Mouse (Mus musculus) splenic B cell, adult 2 months (primary cell): ENCODE data around the gene Ciao2a.

Experiments
- DNase-seq: peaks from one replicate; pipeline ENCODE4 v3.0.0-alpha.2; 2011; ENCODE audit warnings: low read depth, low spot score
- H3K27me3 ChIP-seq: 2 replicates; pipeline ENCODE4 v1.6.1; 2012; ENCODE audit warnings: mild to moderate bottlenecking, low read length, moderate library complexity, mixed read lengths; ENCODE audit not compliant: control insufficient read depth, poor library complexity, insufficient read depth, severe bottlenecking
- H3K36me3 ChIP-seq: 2 replicates; pipeline ENCODE4 v1.6.1; 2012; ENCODE audit warnings: mild to moderate bottlenecking, low read length, moderate library complexity, mixed read lengths; ENCODE audit not compliant: control insufficient read depth, poor library complexity, insufficient read depth, severe bottlenecking

Gene Ciao2a

DNA sequence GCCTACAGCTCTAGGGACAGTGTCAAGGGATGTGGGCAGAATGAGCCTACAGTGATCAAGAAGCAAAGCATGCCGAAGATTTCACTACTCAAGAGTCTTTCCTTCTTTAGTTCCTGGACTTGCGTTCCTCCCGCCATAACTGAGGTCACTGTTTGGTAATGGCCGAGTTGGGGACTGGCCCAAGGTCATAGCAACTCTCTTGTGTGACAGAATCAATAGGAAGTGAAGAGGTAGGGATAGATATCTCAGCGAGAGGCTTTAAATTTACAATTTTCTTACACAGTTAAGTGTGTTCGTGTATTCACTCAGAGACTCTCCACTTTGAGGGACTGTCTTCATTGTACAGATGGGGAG lies 759 bp downstream of the Ciao2a start:
- Histone ChIP-seq H3K27me3 (no peaks in the 10 kb centered on the region), H3K36me3 (0 out of 2 replicates have a peak, but pooled peaks cover 2% of the 10 kb centered on the region)
- DNase-seq, result no peak

DNA sequence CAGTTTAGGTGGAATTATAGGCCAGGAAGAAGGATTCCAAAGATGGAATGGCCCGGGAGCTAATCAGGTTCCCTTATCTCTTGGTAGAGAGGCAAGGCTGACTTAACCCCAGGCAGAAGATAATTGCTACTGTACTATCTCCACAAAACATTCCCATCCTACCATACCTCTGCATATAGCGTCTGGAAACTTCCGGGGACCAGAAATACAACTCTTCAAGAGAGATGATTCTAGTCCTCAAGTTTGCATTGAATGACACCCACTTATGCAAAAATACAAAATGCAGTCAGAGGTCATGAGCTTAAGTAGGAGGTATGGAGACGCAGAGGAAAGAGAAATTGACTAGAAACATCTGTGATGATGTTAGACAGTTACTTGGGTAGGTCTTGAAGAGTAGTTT lies 1.5 kb downstream of the Ciao2a start:
- Histone ChIP-seq H3K36me3 (peaks cover 5% of the 10 kb centered on the region; the same call in 1 of the 2 replicates), H3K27me3 (no peaks in the 10 kb centered on the region)
- no peak for DNase-seq

DNA sequence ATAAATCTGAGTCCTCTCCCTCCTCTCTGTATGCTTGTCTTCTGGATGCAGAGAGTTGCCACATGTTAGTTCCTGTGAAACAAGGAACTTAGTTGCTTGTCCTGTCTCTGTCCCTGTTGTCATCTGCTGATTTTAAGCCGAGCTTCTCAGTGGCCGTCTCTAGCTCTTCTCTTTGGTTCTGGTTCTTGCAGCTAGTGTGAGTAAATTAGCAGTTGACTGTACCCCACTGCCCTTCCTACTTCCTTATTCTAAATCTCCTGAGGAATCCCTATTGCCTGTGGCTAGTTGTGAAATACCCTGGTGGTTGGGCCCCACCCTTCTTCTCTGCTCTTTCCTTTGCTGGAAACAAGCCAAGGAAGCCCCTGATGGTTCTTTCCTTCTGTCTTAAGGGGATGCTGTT lies 5.1 kb downstream of the Ciao2a start:
- peak; percentile 10 for DNase-seq
- Histone ChIP-seq H3K36me3 (peaks cover 6% of the 10 kb centered on the region; the same call in 1 of the 2 replicates), H3K27me3 (no peaks in the 10 kb centered on the region; the same call in 1 of the 2 replicates)

DNA sequence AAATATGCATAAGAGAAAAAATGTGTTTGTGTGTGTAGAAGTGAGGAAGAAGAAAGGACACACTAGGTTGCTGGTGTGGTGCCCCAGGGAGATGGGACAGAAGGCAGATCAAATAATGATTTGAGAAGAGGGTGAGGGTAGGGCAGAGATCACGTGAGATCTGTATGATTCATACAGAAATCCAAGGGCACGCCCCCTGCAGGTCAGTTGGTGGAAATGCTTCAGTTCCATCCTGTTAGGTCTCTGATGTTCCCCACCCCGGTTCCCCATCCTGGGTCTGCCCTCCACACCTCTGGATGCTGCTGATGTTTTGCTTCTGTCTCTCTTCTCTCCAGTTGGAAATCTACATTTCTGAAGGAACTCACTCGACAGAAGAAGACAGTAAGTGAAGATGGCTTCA lies 9.6 kb downstream of the Ciao2a start:
- peak; percentile 58 for DNase-seq
- peaks cover 15% of the 10 kb centered on the region; the same call in 1 of the 2 replicates for H3K36me3 ChIP-seq
- no peaks in the 10 kb centered on the region; the same call in 1 of the 2 replicates for H3K27me3 ChIP-seq

DNA sequence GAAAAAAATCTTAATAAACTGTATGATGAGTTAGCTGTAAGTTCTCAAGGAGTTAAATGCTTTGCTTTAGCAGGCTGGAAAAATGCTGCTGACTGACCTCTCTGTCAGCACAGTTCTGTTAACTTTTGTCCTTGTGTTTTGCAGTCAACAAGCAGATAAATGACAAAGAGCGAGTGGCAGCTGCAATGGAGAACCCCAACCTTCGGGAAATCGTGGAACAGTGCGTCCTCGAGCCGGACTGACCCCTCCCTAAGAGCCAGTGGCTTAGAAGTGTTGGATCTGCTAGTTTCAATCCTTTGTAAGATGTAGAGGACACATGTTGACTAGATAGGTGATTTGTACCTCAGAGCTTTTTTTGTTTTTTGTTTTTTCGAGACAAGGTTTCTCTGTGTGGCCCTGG lies 11.8 kb downstream of the Ciao2a start:
- H3K36me3 ChIP-seq, result peaks cover 12% of the 10 kb centered on the region; the same call in 1 of the 2 replicates
- no peak for DNase-seq
- no peaks in the 10 kb centered on the region for H3K27me3 ChIP-seq

DNA sequence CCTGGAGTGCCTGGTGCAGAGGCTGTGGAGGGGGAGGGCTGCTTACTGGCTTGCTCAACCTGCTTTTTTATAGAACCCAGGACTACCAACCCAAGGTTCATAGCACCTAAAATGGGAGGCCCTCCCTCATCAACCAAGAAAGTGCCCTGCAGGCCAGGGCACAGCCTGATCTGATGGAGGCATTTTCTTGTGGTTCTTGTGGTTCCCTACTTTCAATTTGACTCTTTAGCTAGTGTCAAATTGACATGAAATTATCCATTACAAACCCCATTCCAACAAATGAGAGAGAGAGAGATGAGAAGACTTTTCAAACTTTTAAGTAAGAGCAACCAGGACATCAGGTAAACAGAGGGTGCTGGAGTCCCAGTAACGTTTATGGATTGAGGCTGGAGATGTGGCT lies 15.9 kb downstream of the Ciao2a start:
- DNase-seq, result no peak
- peaks cover 11% of the 10 kb centered on the region; the same call in 1 of the 2 replicates for H3K36me3 ChIP-seq
- H3K27me3 ChIP-seq, result no peaks in the 10 kb centered on the region

DNA sequence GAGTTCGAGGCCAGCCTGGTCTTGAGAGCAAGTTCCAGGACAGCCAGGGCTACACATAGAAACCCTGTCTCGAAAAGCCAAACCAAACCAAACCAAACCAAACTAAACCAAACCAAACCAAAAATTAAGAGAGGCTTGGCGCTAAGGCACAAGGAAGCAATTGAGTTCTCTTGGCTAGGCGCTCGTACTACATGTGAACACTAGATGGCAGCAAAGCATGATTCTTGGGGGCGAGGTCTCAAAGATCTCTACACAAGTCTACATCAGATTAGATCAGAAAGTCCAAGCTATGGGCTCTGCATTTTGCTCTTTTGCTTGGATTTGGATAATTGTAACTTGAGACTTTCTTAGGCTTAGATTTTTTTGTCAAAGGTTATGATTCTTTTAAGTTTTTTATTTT lies 17.8 kb downstream of the Ciao2a start:
- peak; percentile 86 for DNase-seq
- Histone ChIP-seq H3K27me3 (no peaks in the 10 kb centered on the region), H3K36me3 (peaks cover 2% of the 10 kb centered on the region; the same call in 1 of the 2 replicates)

DNA sequence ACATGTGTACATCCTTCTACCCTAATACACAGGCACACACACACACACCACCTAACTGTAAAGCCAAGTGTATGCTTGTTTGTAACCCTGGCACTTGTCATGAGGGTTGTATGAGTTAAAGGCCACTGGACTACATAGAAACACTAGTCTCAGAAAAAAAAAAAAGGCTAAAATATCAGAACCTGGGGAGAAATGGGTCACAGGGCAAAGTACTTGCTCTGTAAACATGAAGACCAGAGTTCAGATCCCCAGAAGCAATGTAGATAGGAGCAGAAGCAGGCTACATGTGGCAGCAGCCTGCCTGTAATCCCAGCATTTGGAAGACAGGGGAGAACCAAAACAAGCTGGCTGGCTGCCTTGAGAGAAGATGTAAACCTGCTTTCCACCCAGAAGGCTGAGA lies 19.7 kb downstream of the Ciao2a start:
- no peaks in the 10 kb centered on the region for H3K27me3 ChIP-seq
- no peak for DNase-seq
- H3K36me3 ChIP-seq, result no peaks in the 10 kb centered on the region

DNA sequence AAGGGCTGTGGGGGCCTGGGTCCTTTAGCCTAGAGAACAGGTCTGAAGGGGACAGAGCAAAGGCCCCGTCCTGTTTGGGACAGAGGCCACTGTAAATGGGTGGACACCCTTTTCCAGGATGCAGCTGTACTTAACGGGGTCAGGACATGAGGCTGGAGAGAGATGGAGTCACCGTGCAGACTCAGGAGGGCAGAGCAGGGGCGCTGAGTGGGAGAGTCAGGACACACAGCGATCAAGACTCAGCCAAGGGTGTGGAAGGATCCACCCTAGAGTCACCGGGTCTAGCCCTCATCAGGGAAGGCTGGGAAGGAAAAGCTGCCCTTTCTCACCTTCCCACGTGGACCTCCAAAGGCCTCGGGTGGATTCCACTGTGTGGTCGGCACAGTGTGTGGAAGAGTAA lies 25.6 kb downstream of the Ciao2a start:
- Histone ChIP-seq H3K36me3 (no peaks in the 10 kb centered on the region), H3K27me3 (no peaks in the 10 kb centered on the region)
- DNase-seq, result no peak

DNA sequence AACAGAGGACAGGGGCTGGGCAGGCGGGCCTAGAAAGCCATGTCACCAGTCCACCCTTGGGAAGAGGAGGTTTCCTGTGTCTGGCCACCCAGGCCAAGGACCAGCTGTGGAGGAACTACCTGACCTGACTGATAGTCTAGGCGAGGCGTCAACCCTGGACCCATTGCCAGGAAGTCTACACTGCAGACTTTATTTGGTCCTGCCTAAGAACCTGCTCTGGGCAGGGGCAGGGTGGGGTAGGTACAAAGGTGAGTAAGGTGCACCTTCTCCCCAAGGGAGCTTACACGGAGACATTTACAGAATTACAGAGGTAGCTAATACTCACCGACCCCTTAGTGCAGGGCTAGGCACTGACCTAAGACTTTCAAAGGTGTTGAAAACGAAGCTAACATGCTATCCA lies 27.2 kb downstream of the Ciao2a start:
- Histone ChIP-seq H3K27me3 (no peaks in the 10 kb centered on the region), H3K36me3 (no peaks in the 10 kb centered on the region)
- no peak for DNase-seq

DNA sequence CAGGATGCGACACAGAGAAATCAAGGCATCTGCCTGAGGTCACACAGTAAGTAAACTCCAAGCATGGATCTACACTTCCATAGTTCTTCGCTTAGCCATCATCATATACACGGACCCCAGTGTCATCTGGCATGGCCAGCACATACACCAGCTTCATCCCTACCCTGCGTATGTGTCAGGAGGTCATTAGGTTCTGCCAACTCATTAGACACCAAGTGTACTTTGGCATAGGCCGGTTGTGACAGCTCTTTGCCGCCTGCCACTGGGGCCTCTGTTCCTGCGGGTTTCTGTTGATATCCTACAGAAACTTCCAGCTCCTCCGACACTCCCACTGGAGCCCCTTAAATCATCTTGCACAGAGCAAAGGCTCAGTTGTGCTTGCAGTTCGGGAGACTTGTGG lies 27.6 kb downstream of the Ciao2a start:
- no peak for DNase-seq
- Histone ChIP-seq H3K27me3 (no peaks in the 10 kb centered on the region), H3K36me3 (no peaks in the 10 kb centered on the region)

DNA sequence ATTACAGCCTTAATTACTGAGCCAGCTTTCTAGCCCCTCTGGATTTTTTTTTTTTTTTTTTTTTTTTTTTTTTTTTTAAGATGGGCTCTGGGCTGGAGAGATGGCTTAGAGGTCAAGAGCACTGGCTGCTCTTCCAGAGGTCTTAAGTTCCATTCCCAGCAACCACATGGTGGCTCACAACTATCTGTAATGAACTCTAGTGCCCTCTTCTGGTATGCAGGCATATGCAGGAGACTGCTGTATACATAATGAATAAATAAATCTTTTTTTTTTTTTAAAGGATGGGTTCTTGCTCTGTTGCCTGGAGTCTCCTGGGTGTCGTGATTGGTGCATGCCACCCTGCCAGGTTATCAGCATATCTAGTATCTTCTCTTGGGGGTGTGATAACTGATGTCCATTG lies 29.1 kb downstream of the Ciao2a start:
- Histone ChIP-seq H3K27me3 (no peaks in the 10 kb centered on the region), H3K36me3 (no peaks in the 10 kb centered on the region)
- peak; percentile 30 for DNase-seq

DNA sequence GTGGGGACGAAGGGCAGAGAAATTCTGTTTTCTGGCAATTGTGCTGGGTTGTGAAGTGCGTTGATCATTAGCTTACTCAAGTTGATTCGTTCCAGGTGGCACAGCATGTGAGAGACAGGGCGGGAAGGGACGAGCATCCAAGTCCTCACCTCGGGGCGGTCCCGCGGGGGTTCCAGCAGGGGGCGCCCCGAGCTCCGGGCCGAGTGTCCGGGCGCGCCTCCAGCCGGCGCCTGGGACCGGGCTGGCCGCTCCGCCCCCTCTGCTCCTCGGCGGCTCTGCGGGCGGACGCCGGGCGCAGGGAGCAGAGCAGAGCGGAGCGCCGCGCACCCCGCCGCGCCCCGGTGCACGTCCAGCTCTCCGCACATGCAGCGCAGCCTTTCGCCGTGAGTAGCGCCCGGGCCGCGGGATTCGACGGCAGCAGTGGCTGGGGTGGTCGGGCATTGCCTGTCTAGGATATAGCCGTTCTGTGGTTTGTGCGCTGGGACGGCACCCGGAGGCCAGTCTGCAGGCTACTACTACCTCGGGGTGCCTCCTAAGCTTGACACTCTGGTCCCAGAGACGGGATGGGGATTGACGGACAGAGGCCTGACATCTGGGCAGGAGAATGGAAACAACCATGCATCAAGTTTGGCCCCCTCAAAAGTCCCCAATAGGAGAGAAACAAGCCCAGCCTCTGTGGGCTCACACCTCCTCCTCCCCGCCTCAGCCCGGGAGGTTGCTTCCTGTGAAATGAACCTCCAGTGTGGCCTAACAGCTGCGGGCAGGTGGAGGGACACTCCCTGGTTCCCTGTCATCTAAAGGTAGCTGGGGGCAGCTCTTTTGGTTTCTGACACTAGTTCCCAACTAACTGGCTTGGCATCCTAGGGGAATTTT lies 31.8 kb downstream of the Ciao2a start, which contains the start of gene Dapk2:
TSS of gene Dapk2 (plus strand) at position 266 of the 873 bp plus-strand sequence.
- Histone ChIP-seq H3K27me3 (no peaks in the 10 kb centered on the region), H3K36me3 (no peaks in the 10 kb centered on the region)
- DNase-seq, result peak; percentile 71

DNA sequence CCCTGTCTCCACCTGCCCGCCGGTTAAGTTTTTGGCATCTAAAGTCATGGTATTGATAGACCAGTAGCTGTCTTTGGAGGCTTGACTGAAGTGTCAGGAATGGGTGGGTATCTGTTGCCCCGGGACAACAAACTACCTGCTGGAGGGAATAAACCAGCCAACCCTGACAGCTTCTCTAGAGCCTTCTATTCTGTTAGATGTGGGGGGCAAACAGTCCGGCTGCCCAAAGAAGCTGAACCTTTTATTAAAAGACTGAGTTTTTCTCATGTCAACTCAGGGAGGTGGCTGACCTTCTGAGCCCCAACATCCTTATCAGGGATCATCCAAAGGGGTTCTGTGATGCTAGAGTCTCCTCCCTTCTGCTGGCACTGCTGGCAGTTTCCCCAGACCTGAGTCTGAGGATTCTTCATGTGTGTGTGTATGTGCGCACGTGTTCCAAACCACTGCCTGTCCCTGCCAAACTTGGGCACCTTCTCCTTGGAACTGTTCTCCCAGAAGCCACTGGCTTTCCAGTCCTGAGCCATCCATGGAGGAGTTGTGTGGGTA lies 32.5 kb downstream of the Ciao2a start:
- H3K36me3 ChIP-seq, result no peaks in the 10 kb centered on the region
- DNase-seq, result no peak

DNA sequence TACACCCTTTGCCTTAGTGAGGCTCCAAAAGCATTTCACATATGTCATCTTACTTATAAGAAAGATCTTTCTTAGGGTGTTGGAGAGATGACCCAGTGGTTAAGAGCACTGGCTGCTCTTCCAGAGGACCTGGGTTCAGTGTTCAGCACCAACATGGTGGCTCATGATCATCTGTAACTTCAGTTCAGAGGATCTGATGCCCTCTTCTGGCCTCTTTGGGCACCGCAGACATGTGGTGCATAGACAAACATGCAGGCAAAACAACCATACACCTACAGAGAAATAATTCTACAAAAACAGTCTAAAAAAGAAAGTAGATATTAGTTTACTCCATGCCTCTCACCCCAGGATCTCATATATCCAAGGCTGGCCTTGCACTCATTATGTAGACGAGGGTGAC lies 33.7 kb downstream of the Ciao2a start:
- H3K27me3 ChIP-seq, result no peaks in the 10 kb centered on the region
- H3K36me3 ChIP-seq, result no peaks in the 10 kb centered on the region
- DNase-seq, result no peak

More for the DNA sequence above, 32.5 kb downstream of the Ciao2a start:
- H3K27me3 ChIP-seq, result no peaks in the 10 kb centered on the region
